Mouse (Mus musculus): ENCODE results near the gene Nol10. TPM values are rescaled to one million over a fixed set of nuclear protein-coding genes. Genes with fewer than 3 reads are reported as not detected.
A peak's percentile ranks its signal among the peaks of the same experiment; 100 is the strongest.

Gene Nol10
- polyA plus RNA-seq, 1 experiment from 2014 or later: 17.0 TPM

GRCm38 (mm10) chr12:17471405-17471804 is 123.1 kb downstream of the Nol10 start:
- no peak overlapping the region for H3K4me2 ChIP-seq (ENCODE audit: low read depth, low read length)
- H3K4me1 ChIP-seq (ENCODE audit: control insufficient read depth, insufficient read depth, low read length): no peaks in the 10 kb centered on the region
- ATAC-seq (ENCODE audit: insufficient read depth, low FRiP score): no peak
- no peak overlapping the region for H3K4me3 ChIP-seq (replicated peaks; ENCODE audit: low read length)
- no peaks in the 10 kb centered on the region for H3K9me3 ChIP-seq (replicated peaks; ENCODE audit: control insufficient read depth, low read length)
- 86% methylated on average over 1 of the region's 1 CpGs for WGBS
- H3K27ac ChIP-seq (ENCODE audit: low read length): no peak overlapping the region
- no peaks in the 10 kb centered on the region for H3K27me3 ChIP-seq (ENCODE audit: control insufficient read depth, insufficient read depth, low read length)
- H3K9ac ChIP-seq (ENCODE audit: low read length): no peak overlapping the region
- H3K36me3 ChIP-seq (ENCODE audit: control insufficient read depth, insufficient read depth, low read length): no peaks in the 10 kb centered on the region

- Histone ChIP-seq H3K4me3 (replicated peaks; ENCODE audit: low read length) (no peak overlapping the region), H3K4me2 (ENCODE audit: low read depth, low read length) (no peak overlapping the region), H3K27ac (ENCODE audit: low read length) (no peak overlapping the region), H3K9ac (ENCODE audit: low read length) (no peak overlapping the region), H3K27me3 (ENCODE audit: control insufficient read depth, insufficient read depth, low read length) (no peaks in the 10 kb centered on the region), H3K4me1 (ENCODE audit: control insufficient read depth, insufficient read depth, low read length) (no peaks in the 10 kb centered on the region), H3K9me3 (replicated peaks; ENCODE audit: control insufficient read depth, low read length) (no peaks in the 10 kb centered on the region), H3K36me3 (ENCODE audit: control insufficient read depth, insufficient read depth, low read length) (no peaks in the 10 kb centered on the region)
- no peak for ATAC-seq (ENCODE audit: insufficient read depth, low FRiP score)
- 87% methylated on average over 3 of the region's 3 CpGs for WGBS
These were observed 124.9 kb downstream of the Nol10 start for GRCm38 (mm10) chr12:17473128-17473527.

- Histone ChIP-seq H3K36me3 (ENCODE audit: control insufficient read depth, insufficient read depth, low read length) (no peaks in the 10 kb centered on the region), H3K27ac (ENCODE audit: low read length) (no peak overlapping the region), H3K4me1 (ENCODE audit: control insufficient read depth, insufficient read depth, low read length) (no peaks in the 10 kb centered on the region), H3K4me3 (replicated peaks; ENCODE audit: low read length) (no peak overlapping the region), H3K9me3 (replicated peaks; ENCODE audit: control insufficient read depth, low read length) (no peaks in the 10 kb centered on the region), H3K4me2 (ENCODE audit: low read depth, low read length) (no peak overlapping the region), H3K9ac (ENCODE audit: low read length) (no peak overlapping the region), H3K27me3 (ENCODE audit: control insufficient read depth, insufficient read depth, low read length) (no peaks in the 10 kb centered on the region)
- ATAC-seq (ENCODE audit: insufficient read depth, low FRiP score): no peak
- WGBS: 77% methylated on average over 3 of the region's 3 CpGs
These were observed 125.6 kb downstream of the Nol10 start for GRCm38 (mm10) chr12:17473862-17474261.

- Histone ChIP-seq H3K27me3 (ENCODE audit: control insufficient read depth, insufficient read depth, low read length) (no peaks in the 10 kb centered on the region), H3K27ac (ENCODE audit: low read length) (no peak overlapping the region)
These were observed 126.4 kb downstream of the Nol10 start for GRCm38 (mm10) chr12:17474681-17475080.

GRCm38 (mm10) chr12:17475146-17475545 is 126.9 kb downstream of the Nol10 start:
- Histone ChIP-seq H3K9ac (ENCODE audit: low read length) (no peak overlapping the region), H3K27ac (ENCODE audit: low read length) (no peak overlapping the region), H3K36me3 (ENCODE audit: control insufficient read depth, insufficient read depth, low read length) (no peaks in the 10 kb centered on the region), H3K4me1 (ENCODE audit: control insufficient read depth, insufficient read depth, low read length) (no peaks in the 10 kb centered on the region), H3K9me3 (replicated peaks; ENCODE audit: control insufficient read depth, low read length) (no peaks in the 10 kb centered on the region), H3K4me3 (replicated peaks; ENCODE audit: low read length) (no peak overlapping the region), H3K27me3 (ENCODE audit: control insufficient read depth, insufficient read depth, low read length) (no peaks in the 10 kb centered on the region), H3K4me2 (ENCODE audit: low read depth, low read length) (no peak overlapping the region)
- WGBS: 87% methylated on average over 4 of the region's 4 CpGs
- ATAC-seq (ENCODE audit: insufficient read depth, low FRiP score): no peak

More at GRCm38 (mm10) chr12:17474681-17475080, 126.4 kb downstream of the Nol10 start:
- Histone ChIP-seq H3K36me3 (ENCODE audit: control insufficient read depth, insufficient read depth, low read length) (no peaks in the 10 kb centered on the region), H3K9ac (ENCODE audit: low read length) (no peak overlapping the region), H3K9me3 (replicated peaks; ENCODE audit: control insufficient read depth, low read length) (no peaks in the 10 kb centered on the region), H3K4me2 (ENCODE audit: low read depth, low read length) (no peak overlapping the region), H3K4me1 (ENCODE audit: control insufficient read depth, insufficient read depth, low read length) (no peaks in the 10 kb centered on the region), H3K4me3 (replicated peaks; ENCODE audit: low read length) (no peak overlapping the region)
- no peak for ATAC-seq (ENCODE audit: insufficient read depth, low FRiP score)
- 54% methylated on average over 4 of the region's 4 CpGs for WGBS

- WGBS: 84% methylated on average over 12 of the region's 12 CpGs
- no peaks in the 10 kb centered on the region for H3K9me3 ChIP-seq (replicated peaks; ENCODE audit: control insufficient read depth, low read length)
- H3K4me1 ChIP-seq (ENCODE audit: control insufficient read depth, insufficient read depth, low read length): no peaks in the 10 kb centered on the region
- no peak overlapping the region for H3K4me2 ChIP-seq (ENCODE audit: low read depth, low read length)
- H3K27ac ChIP-seq (ENCODE audit: low read length): no peak overlapping the region
- H3K36me3 ChIP-seq (ENCODE audit: control insufficient read depth, insufficient read depth, low read length): no peaks in the 10 kb centered on the region
- ATAC-seq (ENCODE audit: insufficient read depth, low FRiP score): no peak
- H3K9ac ChIP-seq (ENCODE audit: low read length): no peak overlapping the region
- no peaks in the 10 kb centered on the region for H3K27me3 ChIP-seq (ENCODE audit: control insufficient read depth, insufficient read depth, low read length)
- no peak overlapping the region for H3K4me3 ChIP-seq (replicated peaks; ENCODE audit: low read length)
These were observed 129.9 kb downstream of the Nol10 start for GRCm38 (mm10) chr12:17478196-17478595.

- ATAC-seq (ENCODE audit: insufficient read depth, low FRiP score): no peak
- Histone ChIP-seq H3K9me3 (replicated peaks; ENCODE audit: control insufficient read depth, low read length) (no peaks in the 10 kb centered on the region), H3K4me1 (ENCODE audit: control insufficient read depth, insufficient read depth, low read length) (no peaks in the 10 kb centered on the region; the same call in 1 of the 2 replicates), H3K27me3 (ENCODE audit: control insufficient read depth, insufficient read depth, low read length) (no peaks in the 10 kb centered on the region), H3K36me3 (ENCODE audit: control insufficient read depth, insufficient read depth, low read length) (no peaks in the 10 kb centered on the region), H3K9ac (ENCODE audit: low read length) (no peak overlapping the region), H3K4me3 (replicated peaks; ENCODE audit: low read length) (no peak overlapping the region), H3K4me2 (ENCODE audit: low read depth, low read length) (no peak overlapping the region), H3K27ac (ENCODE audit: low read length) (no peak overlapping the region)
- 93% methylated on average over 2 of the region's 2 CpGs for WGBS
These were observed 130.6 kb downstream of the Nol10 start for GRCm38 (mm10) chr12:17478856-17479255.

Small RNA genes within 50 kb of the gene (microRNA-seq; reads per million reads assigned to microRNA genes)
- 12.2 reads per million, percentile 33 among the genes with 10 or more reads in this experiment for gene Mir3066

Other genes starting within 250 kb of the Nol10 start
- gene Kcnf1, start 171.6 kb upstream of the Nol10 start, polyA plus RNA-seq (2015; fragmentation: Nextera tagmentation; extraction: Ambion mirVana): 0.34 and 0.50 TPM in 2 replicates
- gene Pdia6, start 81.9 kb upstream of the Nol10 start, polyA plus RNA-seq (2015; fragmentation: Nextera tagmentation; extraction: Ambion mirVana): 654 and 661 TPM in 2 replicates
- 0.88 and 1.4 TPM in 2 replicates for gene Atp6v1c2, start 19.1 kb upstream of the Nol10 start, polyA plus RNA-seq (2015; fragmentation: Nextera tagmentation; extraction: Ambion mirVana)
- 151 and 158 TPM in 2 replicates for gene Odc1, start 196.3 kb downstream of the Nol10 start, polyA plus RNA-seq (2015; fragmentation: Nextera tagmentation; extraction: Ambion mirVana)

All from stomach, embryonic 16.5 days (tissue).